9 mouse cellular contexts compared by ENCODE assay signal in genomic region chr11:22987357-22987756, GRCm38 (mm10). TPM values are rescaled to one million over a fixed set of nuclear protein-coding genes. Genes with fewer than 3 reads are reported as not detected.
DNase-seq lines count a peak whose midpoint lies in the region; ATAC-seq and TF ChIP-seq lines count a peak whose summit lies in the region.
"Had no signal": no experiment of that assay in that cellular context is flagged by ENCODE, and none has a peak within 500 bp of the region (broad histone marks: within the 10 kb centered on the region; RNA-seq: fewer than 3 reads in every experiment).

No protein-coding gene starts in this region.

- H3K27ac ChIP-seq in gastrocnemius, adult 2 months = no peak overlapping the region
- no peak overlapping the region for H3K27ac ChIP-seq in midbrain, postnatal 0 days (ENCODE audit: low read depth, low read length)
- H3K27ac ChIP-seq: limb, embryonic 13.5 days had no signal

- no peaks in the 10 kb centered on the region for H3K36me3 ChIP-seq in midbrain, postnatal 0 days (ENCODE audit: insufficient read depth, low read length)
- H3K36me3 ChIP-seq: limb, embryonic 13.5 days had no signal

- intact Hi-C loops in gastrocnemius, adult 2 months (cut with DNase I) = loop anchor here (1.0 to 10.0 kb wide), 3 partner anchors 160 to 507 kb away; partner anchors contain the start of gene Ahsa2
- intact Hi-C loops in heart, postnatal 10 days (cut with DNase I) = loop anchor here (2.0 to 10.0 kb wide), 3 partner anchors 160 to 473 kb away; partner anchors contain the start of gene Tmem17

- peak; percentile 38 for DNase-seq in gastrocnemius, adult 2 months
- DNase-seq in gastrocnemius, postnatal 25 days = no peak
- peak; percentile 45 for DNase-seq in ovary, postnatal 14 days (ENCODE audit: low spot score)
- no peak for DNase-seq in ovary, postnatal 10 days (ENCODE audit: low spot score)
- DNase-seq in adrenal gland, postnatal 36 days = peak; percentile 28 to 62
- peak; percentile 56 to 76 for DNase-seq in heart, postnatal 10 days
- DNase-seq in midbrain, postnatal 0 days (ENCODE audit: low spot score) = peak; percentile 83
- DNase-seq in urinary bladder, postnatal 4 days (ENCODE audit: low spot score in 2 of 2) = no peak

- H3K4me2 ChIP-seq in midbrain, postnatal 0 days (ENCODE audit: low read depth, low read length, poor library complexity, severe bottlenecking) = no peak overlapping the region
- H3K4me2 ChIP-seq: limb, embryonic 13.5 days had no signal

- H3K9ac ChIP-seq in midbrain, postnatal 0 days (replicated peaks; ENCODE audit: low read length, poor library complexity, severe bottlenecking) = no peak overlapping the region
- H3K9ac ChIP-seq: limb, embryonic 13.5 days had no signal

- no peaks in the 10 kb centered on the region for H3K27me3 ChIP-seq in midbrain, postnatal 0 days (ENCODE audit: insufficient read depth, low read length)
- H3K27me3 ChIP-seq: limb, embryonic 13.5 days had no signal

- no peak for ATAC-seq in midbrain, postnatal 0 days (ENCODE audit: low FRiP score)

- peaks cover 9% of the 10 kb centered on the region; the same call in 1 of the 2 replicates for H3K4me1 ChIP-seq in midbrain, postnatal 0 days (ENCODE audit: insufficient read depth, low read length)

- peak; percentile 89 for TF ChIP-seq CTCF in gastrocnemius, adult 2 months (IDR thresholded peaks at IDR 0.05)
- TF ChIP-seq CTCF in midbrain, postnatal 0 days (IDR thresholded peaks at IDR 0.05) = peak; percentile 89

- no peaks in the 10 kb centered on the region for H3K9me3 ChIP-seq in midbrain, postnatal 0 days (ENCODE audit: low read length)
- H3K9me3 ChIP-seq: limb, embryonic 13.5 days had no signal

- no peak overlapping the region for H3K4me3 ChIP-seq in gastrocnemius, adult 2 months
- H3K4me3 ChIP-seq in midbrain, postnatal 0 days (ENCODE audit: low read depth, low read length) = no peak overlapping the region
- H3K4me3 ChIP-seq: limb, embryonic 13.5 days had no signal

- WGBS in midbrain, postnatal 0 days = 44% methylated on average over 2 of the region's 2 CpGs

RNA-seq across cellular contexts. Expression of gene Cct4, which starts 3.0 kb away (rescaled TPM):
- total RNA-seq in gastrocnemius, adult 2 months (2021) = 100 to 1,000 TPM in 1 of 2 experiments, 10 to 100 TPM in 1; 99.6 to 110 TPM
- total RNA-seq in gastrocnemius, postnatal 25 days (2021) = 10 to 100 TPM; 88.1 to 96.9 TPM
- total RNA-seq in adrenal gland, postnatal 36 days (2021) = 100 to 1,000 TPM; 186 to 249 TPM
- 100 to 1,000 TPM; 134 to 139 TPM for total RNA-seq in heart, postnatal 10 days (2021)
- total RNA-seq in midbrain, postnatal 0 days (2014; rRNA removed) = 139 and 213 TPM in 2 replicates
- polyA plus RNA-seq in midbrain, postnatal 0 days (2015; fragmentation: Nextera tagmentation; extraction: Ambion mirVana) = 227 and 230 TPM in 2 replicates

RNA-seq across cellular contexts. Expression of gene Commd1, which starts 5.2 kb away (rescaled TPM):
- total RNA-seq in gastrocnemius, adult 2 months (2021) = 100 to 1,000 TPM in 1 of 2 experiments, 10 to 100 TPM in 1; 89.3 to 105 TPM
- total RNA-seq in gastrocnemius, postnatal 25 days (2021) = 100 to 1,000 TPM in 1 of 2 experiments, 10 to 100 TPM in 1; 95.6 to 108 TPM
- 100 to 1,000 TPM; 103 to 121 TPM for total RNA-seq in adrenal gland, postnatal 36 days (2021)
- total RNA-seq in heart, postnatal 10 days (2021) = 100 to 1,000 TPM; 179 to 180 TPM
- 20.3 and 23.5 TPM in 2 replicates for total RNA-seq in midbrain, postnatal 0 days (2014; rRNA removed)
- polyA plus RNA-seq in midbrain, postnatal 0 days (2015; fragmentation: Nextera tagmentation; extraction: Ambion mirVana) = 218 and 221 TPM in 2 replicates

RNA-seq across cellular contexts. Expression of gene Gm28048, which starts 5.5 kb away (rescaled TPM):
- total RNA-seq in gastrocnemius, adult 2 months (2021) = 1 to 10 TPM; 1.8 to 2.1 TPM
- 1 to 10 TPM; 1.8 to 1.9 TPM for total RNA-seq in gastrocnemius, postnatal 25 days (2021)
- total RNA-seq in adrenal gland, postnatal 36 days (2021) = 10 to 100 TPM; 28.5 to 55.4 TPM
- 10 to 100 TPM in 1 of 2 experiments, 1 to 10 TPM in 1; 8.5 to 10.8 TPM for total RNA-seq in heart, postnatal 10 days (2021)
- 2.5 TPM in 1 of 2 replicates, not detected in the other for total RNA-seq in midbrain, postnatal 0 days (2014; rRNA removed)
- 2.7 and 3.3 TPM in 2 replicates for polyA plus RNA-seq in midbrain, postnatal 0 days (2015; fragmentation: Nextera tagmentation; extraction: Ambion mirVana)

RNA-seq across cellular contexts. Expression of gene Zrsr1, which starts 15.6 kb away (rescaled TPM):
- 10 to 100 TPM; 20.7 to 20.9 TPM for total RNA-seq in gastrocnemius, adult 2 months (2021)
- total RNA-seq in gastrocnemius, postnatal 25 days (2021) = 10 to 100 TPM; 11.0 to 11.5 TPM
- 10 to 100 TPM; 38.9 to 41.9 TPM for total RNA-seq in adrenal gland, postnatal 36 days (2021)
- 10 to 100 TPM in 1 of 2 experiments, 1 to 10 TPM in 1; 8.8 to 10.1 TPM for total RNA-seq in heart, postnatal 10 days (2021)
- 21.2 and 23.6 TPM in 2 replicates for total RNA-seq in midbrain, postnatal 0 days (2014; rRNA removed)
- polyA plus RNA-seq in midbrain, postnatal 0 days (2015; fragmentation: Nextera tagmentation; extraction: Ambion mirVana) = 7.1 and 8.4 TPM in 2 replicates

RNA-seq across cellular contexts. Expression of gene Fam161a, which starts 20.0 kb away (rescaled TPM):
- total RNA-seq in gastrocnemius, adult 2 months (2021) = 1 to 10 TPM; 1.9 to 3.0 TPM
- 1 to 10 TPM; 2.1 to 2.7 TPM for total RNA-seq in gastrocnemius, postnatal 25 days (2021)
- total RNA-seq in adrenal gland, postnatal 36 days (2021) = 10 to 100 TPM; 20.4 to 34.5 TPM
- 1 to 10 TPM; 2.0 TPM for total RNA-seq in heart, postnatal 10 days (2021)
- 4.6 and 5.4 TPM in 2 replicates for total RNA-seq in midbrain, postnatal 0 days (2014; rRNA removed)
- 4.2 and 6.1 TPM in 2 replicates for polyA plus RNA-seq in midbrain, postnatal 0 days (2015; fragmentation: Nextera tagmentation; extraction: Ambion mirVana)

Comparison
In these comparisons a context has a peak if more than half of its experiments do, and no peak if none do; other contexts are left out.
1. DNase-seq: peak in gastrocnemius, adult 2 months (single experiment), ovary, postnatal 14 days (single experiment), adrenal gland, postnatal 36 days (2 of 2), heart, postnatal 10 days (2 of 2) and midbrain, postnatal 0 days (single experiment); none in gastrocnemius, postnatal 25 days (single experiment), ovary, postnatal 10 days (single experiment) and urinary bladder, postnatal 4 days (0 of 2).